Mouse (Mus musculus): ENCODE measurements around the gene Utp15.

- TF ChIP-seq POLR2A (IDR thresholded peaks at IDR 0.05; ENCODE audit: low read depth, low read length) = no peak
- TF ChIP-seq CTCF (conservative IDR thresholded peaks at IDR 0.05; ENCODE audit: insufficient read depth, insufficient read length, low read depth, low read length) = no peak
Measured at GRCm38 (mm10) chr13:98308004-98308403, 45.2 kb upstream of the Utp15 start.
